Mouse (Mus musculus): ENCODE data around the gene Ftsj3. TPM values are rescaled to one million over a fixed set of nuclear protein-coding genes. Genes with fewer than 3 reads are reported as not detected.

The Ftsj3 gene
- polyA plus RNA-seq, 1 experiment from 2014 or later, result 19.0 TPM

DNA sequence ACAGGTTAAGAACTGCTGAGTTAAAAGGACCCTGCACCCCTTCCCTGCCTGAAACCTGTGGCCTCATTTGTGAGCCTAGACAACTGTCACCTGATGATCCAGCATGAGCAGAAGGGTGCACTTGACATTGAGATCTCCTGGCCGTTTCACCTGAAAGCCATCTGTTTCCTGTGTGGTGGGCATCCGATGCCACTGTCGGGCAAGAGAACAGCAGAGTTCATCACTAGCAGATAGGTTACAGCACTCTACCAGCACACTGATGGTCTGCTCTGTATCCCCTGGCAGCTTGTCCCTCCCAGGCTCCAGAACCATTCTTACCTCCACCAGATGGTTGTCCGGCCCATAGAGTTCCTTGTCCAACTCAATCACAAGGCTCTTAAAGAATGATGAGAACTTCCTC, 9.7 kb upstream of the Ftsj3 start:
- no peak overlapping the region for H3K9ac ChIP-seq (replicated peaks; ENCODE audit: low read depth)

DNA sequence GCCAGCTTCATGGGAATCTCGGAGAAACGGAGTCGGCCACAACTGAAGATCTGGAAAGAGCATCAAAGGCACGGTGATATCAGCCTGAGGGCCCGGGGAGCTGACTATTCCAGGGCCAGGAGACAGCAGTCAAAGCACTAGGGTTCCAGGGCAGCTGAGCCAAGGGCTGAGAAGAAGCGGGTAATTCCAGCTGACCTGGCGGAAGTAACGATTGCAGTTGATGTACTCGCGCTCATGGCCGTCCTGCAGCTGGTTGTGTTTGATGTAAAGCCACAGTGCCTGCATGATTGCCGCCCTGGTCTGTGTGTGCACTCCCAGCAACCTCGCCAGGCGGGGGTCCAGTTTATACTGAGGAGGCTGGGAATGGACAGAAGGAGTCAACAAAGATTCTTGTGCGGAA, 9.1 kb upstream of the Ftsj3 start:
- no peak for TF ChIP-seq CTCF (IDR thresholded peaks at IDR 0.05)
- TF ChIP-seq EP300 (IDR thresholded peaks at IDR 0.05), result no peak
- WGBS, result 86% methylated on average over 15 of the region's 15 CpGs

More for the DNA sequence above, 9.7 kb upstream of the Ftsj3 start:
- WGBS, result 82% methylated on average over 4 of the region's 4 CpGs
- Histone ChIP-seq H3K9me3 (ENCODE audit: low read length) (no peaks in the 10 kb centered on the region), H3K4me3 (ENCODE audit: low read depth, low read length) (no peak overlapping the region), H3K27me3 (replicated peaks; ENCODE audit: insufficient read depth, low read length) (no peaks in the 10 kb centered on the region), H3K4me2 (replicated peaks; ENCODE audit: low read depth, low read length) (no peak overlapping the region), H3K27ac (ENCODE audit: low read length) (no peak overlapping the region), H3K4me1 (ENCODE audit: insufficient read depth, low read depth, low read length) (peaks cover 19% of the 10 kb centered on the region), H3K36me3 (ENCODE audit: insufficient read depth, low read length) (peaks cover 44% of the 10 kb centered on the region)
- DNase-seq (ENCODE audit: low spot score) (no peak), ATAC-seq (no peak)
- TF ChIP-seq EP300 (IDR thresholded peaks at IDR 0.05), result no peak
- TF ChIP-seq CTCF (IDR thresholded peaks at IDR 0.05), result no peak

DNA sequence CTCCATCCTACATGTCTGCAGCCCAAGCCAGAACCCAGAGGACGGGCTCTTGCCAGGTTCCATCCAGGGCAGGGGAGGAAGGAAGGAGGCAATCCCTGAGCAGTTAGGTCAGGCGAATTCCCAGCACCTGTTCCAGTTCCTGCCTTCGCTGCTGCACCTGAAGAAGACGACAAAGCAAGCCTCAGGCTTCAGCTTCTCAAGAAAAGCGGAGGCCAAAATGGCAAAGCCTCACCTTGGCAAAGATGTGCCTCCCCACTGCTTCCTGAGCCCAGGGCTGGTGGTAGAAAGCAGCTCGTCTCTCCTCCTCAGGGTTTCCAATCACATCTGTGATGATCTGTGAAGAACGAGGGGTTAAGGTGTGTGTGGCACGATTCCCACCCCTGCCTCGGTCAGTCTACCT, 8.1 kb upstream of the Ftsj3 start:
- H3K4me3 ChIP-seq (ENCODE audit: low read depth, low read length), result no peak overlapping the region
- H3K9ac ChIP-seq (replicated peaks; ENCODE audit: low read depth), result no peak overlapping the region
- DNase-seq (ENCODE audit: low spot score), result no peak
- TF ChIP-seq CTCF (IDR thresholded peaks at IDR 0.05), result no peak
- no peak for TF ChIP-seq EP300 (IDR thresholded peaks at IDR 0.05)
- H3K27ac ChIP-seq (ENCODE audit: low read length), result no peak overlapping the region
- 82% methylated on average over 9 of the region's 9 CpGs for WGBS
- ATAC-seq, result no peak
- H3K27me3 ChIP-seq (replicated peaks; ENCODE audit: insufficient read depth, low read length), result no peaks in the 10 kb centered on the region
- no peaks in the 10 kb centered on the region for H3K9me3 ChIP-seq (ENCODE audit: low read length)
- peaks cover 44% of the 10 kb centered on the region for H3K36me3 ChIP-seq (ENCODE audit: insufficient read depth, low read length)
- peaks cover 12% of the 10 kb centered on the region for H3K4me1 ChIP-seq (ENCODE audit: insufficient read depth, low read depth, low read length)
- H3K4me2 ChIP-seq (replicated peaks; ENCODE audit: low read depth, low read length), result no peak overlapping the region

More for the DNA sequence above, 9.1 kb upstream of the Ftsj3 start:
- Histone ChIP-seq H3K36me3 (ENCODE audit: insufficient read depth, low read length) (peaks cover 44% of the 10 kb centered on the region), H3K4me3 (ENCODE audit: low read depth, low read length) (no peak overlapping the region), H3K27ac (ENCODE audit: low read length) (no peak overlapping the region), H3K27me3 (replicated peaks; ENCODE audit: insufficient read depth, low read length) (no peaks in the 10 kb centered on the region), H3K9me3 (ENCODE audit: low read length) (no peaks in the 10 kb centered on the region), H3K9ac (replicated peaks; ENCODE audit: low read depth) (no peak overlapping the region), H3K4me2 (replicated peaks; ENCODE audit: low read depth, low read length) (no peak overlapping the region), H3K4me1 (ENCODE audit: insufficient read depth, low read depth, low read length) (peaks cover 16% of the 10 kb centered on the region)
- ATAC-seq (no peak), DNase-seq (ENCODE audit: low spot score) (no peak)

DNA sequence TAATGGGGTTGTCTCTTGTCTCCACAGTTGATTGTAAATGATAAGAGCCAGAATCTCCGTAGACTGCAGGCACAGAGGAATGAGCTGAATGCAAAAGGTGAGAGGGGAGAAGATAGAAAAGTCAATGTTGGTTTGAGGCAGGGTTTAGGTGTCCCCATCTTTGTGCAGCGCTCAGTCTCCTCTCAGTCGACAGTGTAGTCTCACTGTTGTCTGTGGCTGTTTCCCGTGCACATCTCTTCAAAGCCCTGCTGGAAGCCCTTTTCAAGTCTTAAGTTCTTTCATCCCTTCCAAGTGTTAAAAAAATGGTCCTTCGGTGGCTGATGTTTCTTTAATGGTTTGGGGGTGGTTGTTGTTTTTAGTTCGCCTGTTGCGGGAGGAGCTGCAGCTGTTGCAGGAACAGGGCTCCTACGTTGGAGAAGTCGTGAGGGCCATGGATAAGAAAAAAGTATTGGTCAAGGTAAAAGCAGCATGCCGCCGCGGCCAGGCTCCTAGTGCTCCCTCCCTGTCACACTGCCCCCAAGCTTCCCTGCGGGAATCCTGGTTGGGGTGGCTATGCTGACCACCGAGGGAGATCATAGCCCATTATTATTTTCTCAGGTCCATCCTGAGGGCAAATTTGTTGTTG, 5.1 kb upstream of the Ftsj3 start:
- WGBS, result 70% methylated on average over 14 of the region's 14 CpGs
- Histone ChIP-seq H3K4me1 (ENCODE audit: insufficient read depth, low read depth, low read length) (peaks cover 5% of the 10 kb centered on the region; the same call in 1 of the 2 replicates), H3K9ac (replicated peaks; ENCODE audit: low read depth) (no peak overlapping the region), H3K4me3 (ENCODE audit: low read depth, low read length) (no peak overlapping the region), H3K27ac (ENCODE audit: low read length) (no peak overlapping the region), H3K9me3 (ENCODE audit: low read length) (no peaks in the 10 kb centered on the region), H3K4me2 (replicated peaks; ENCODE audit: low read depth, low read length) (no peak overlapping the region), H3K27me3 (replicated peaks; ENCODE audit: insufficient read depth, low read length) (no peaks in the 10 kb centered on the region), H3K36me3 (ENCODE audit: insufficient read depth, low read length) (peaks cover 38% of the 10 kb centered on the region)
- ATAC-seq (peak; percentile 13; the same call in 1 of the 2 replicates), DNase-seq (ENCODE audit: low spot score) (peak; percentile 47)
- TF ChIP-seq EP300 (IDR thresholded peaks at IDR 0.05) (no peak), CTCF (IDR thresholded peaks at IDR 0.05) (no peak)

DNA sequence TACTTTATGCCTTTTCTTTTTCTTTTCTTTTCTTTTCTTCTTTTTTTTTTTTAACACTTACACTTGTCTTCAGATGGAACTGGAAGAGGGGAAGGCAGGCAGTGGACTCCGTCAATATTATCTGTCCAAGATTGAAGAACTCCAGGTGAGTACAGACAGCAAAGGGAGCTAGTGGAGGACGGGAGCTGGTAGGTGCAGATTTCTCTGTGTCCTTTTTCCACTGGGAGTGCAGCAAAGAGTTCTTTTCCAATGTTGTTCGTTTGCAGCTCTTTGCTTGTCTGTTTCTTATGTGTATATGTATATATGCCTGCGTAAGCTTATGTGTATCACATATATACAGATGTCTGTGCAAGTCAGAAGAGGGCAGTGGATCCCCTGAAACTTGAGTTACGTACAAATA, 896 bp upstream of the Ftsj3 start:
- no peak overlapping the region for H3K9ac ChIP-seq (replicated peaks; ENCODE audit: low read depth)
- peaks cover 11% of the 10 kb centered on the region; the same call in 1 of the 2 replicates for H3K4me1 ChIP-seq (ENCODE audit: insufficient read depth, low read depth, low read length)
- ATAC-seq, result no peak
- peak overlapping the region; percentile 69; the same call in 1 of the 2 replicates for H3K27ac ChIP-seq (ENCODE audit: low read length)
- no peak for DNase-seq (ENCODE audit: low spot score)
- peak overlapping the region; percentile 70 for H3K4me3 ChIP-seq (ENCODE audit: low read depth, low read length)
- TF ChIP-seq CTCF (IDR thresholded peaks at IDR 0.05), result no peak
- 51% methylated on average over 5 of the region's 5 CpGs for WGBS
- no peaks in the 10 kb centered on the region for H3K9me3 ChIP-seq (ENCODE audit: low read length)
- H3K4me2 ChIP-seq (replicated peaks; ENCODE audit: low read depth, low read length), result peak overlapping the region; percentile 94
- peaks cover 9% of the 10 kb centered on the region; the same call in 1 of the 2 replicates for H3K36me3 ChIP-seq (ENCODE audit: insufficient read depth, low read length)
- no peaks in the 10 kb centered on the region for H3K27me3 ChIP-seq (replicated peaks; ENCODE audit: insufficient read depth, low read length)

DNA sequence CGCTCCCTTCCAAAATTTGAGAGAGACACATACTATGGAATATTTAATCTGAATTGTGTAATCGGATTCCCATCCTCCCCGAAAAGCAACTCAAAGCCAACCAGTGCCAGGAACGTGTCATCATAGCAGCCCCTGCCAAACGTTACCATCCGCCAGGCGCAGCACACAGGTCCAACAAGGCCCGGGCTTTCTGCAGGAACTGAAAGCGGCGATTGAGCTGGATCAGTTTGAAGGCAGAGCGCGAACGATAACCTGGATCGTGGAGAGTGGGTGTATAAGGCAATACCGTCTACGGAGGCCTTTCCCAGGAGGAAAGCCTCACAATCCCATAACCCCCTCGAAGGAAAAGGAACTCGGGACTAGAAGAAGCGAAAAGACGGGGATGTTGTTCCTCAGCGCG, 705 bp downstream of the Ftsj3 start:
- ATAC-seq (0 out of 2 replicates have a peak, but pooled peaks have one; percentile 4), DNase-seq (ENCODE audit: low spot score) (peak; percentile 24)
- H3K4me3 ChIP-seq (ENCODE audit: low read depth, low read length), result peak overlapping the region; percentile 70
- H3K9ac ChIP-seq (replicated peaks; ENCODE audit: low read depth), result peak overlapping the region; percentile 59
- peak overlapping the region; percentile 69 for H3K27ac ChIP-seq (ENCODE audit: low read length)
- peak overlapping the region; percentile 94 for H3K4me2 ChIP-seq (replicated peaks; ENCODE audit: low read depth, low read length)
- peaks cover 11% of the 10 kb centered on the region; the same call in 1 of the 2 replicates for H3K36me3 ChIP-seq (ENCODE audit: insufficient read depth, low read length)
- no peaks in the 10 kb centered on the region for H3K9me3 ChIP-seq (ENCODE audit: low read length)
- 3% methylated on average over 22 of the region's 22 CpGs for WGBS
- H3K27me3 ChIP-seq (replicated peaks; ENCODE audit: insufficient read depth, low read length), result no peaks in the 10 kb centered on the region
- no peak for TF ChIP-seq EP300 (IDR thresholded peaks at IDR 0.05)
- no peak for TF ChIP-seq CTCF (IDR thresholded peaks at IDR 0.05)
- H3K4me1 ChIP-seq (ENCODE audit: insufficient read depth, low read depth, low read length), result peaks cover 11% of the 10 kb centered on the region; the same call in 1 of the 2 replicates

Data from lung, postnatal 0 days (tissue).